9 mouse cellular contexts compared by ENCODE assay signal in genomic region chr9:116489787-116490186, GRCm38 (mm10).
A peak's percentile ranks its signal among the peaks of the same experiment; 100 is the strongest.
DNase-seq lines count a peak whose midpoint lies in the region; ATAC-seq lines count a peak whose summit lies in the region.
"Had no signal": no experiment of that assay in that cellular context is flagged by ENCODE, and none has a peak within 500 bp of the region (broad histone marks: within the 10 kb centered on the region; RNA-seq: fewer than 3 reads in every experiment).

No protein-coding gene starts in this region.

- H3K9me3 ChIP-seq in kidney, embryonic 16.5 days (ENCODE audit: low read length), result peaks cover 13% of the 10 kb centered on the region; the same call in 1 of the 2 replicates
- H3K9me3 ChIP-seq in forebrain, embryonic 16.5 days (ENCODE audit: control insufficient read depth, low read length), result peaks cover 11% of the 10 kb centered on the region; the same call in 1 of the 2 replicates
- peaks cover 11% of the 10 kb centered on the region; the same call in 1 of the 2 replicates for H3K9me3 ChIP-seq in midbrain, embryonic 13.5 days

- no peaks in the 10 kb centered on the region for H3K4me1 ChIP-seq in kidney, embryonic 16.5 days (ENCODE audit: insufficient read depth, low read length)
- H3K4me1 ChIP-seq in forebrain, embryonic 16.5 days (replicated peaks; ENCODE audit: control insufficient read depth, insufficient read depth, low read length), result no peaks in the 10 kb centered on the region
- no peaks in the 10 kb centered on the region for H3K4me1 ChIP-seq in midbrain, embryonic 13.5 days (replicated peaks)
- H3K4me1 ChIP-seq: limb, embryonic 12.5 days had no signal

- H3K9ac ChIP-seq in kidney, embryonic 16.5 days (replicated peaks; ENCODE audit: low read length), result no peak overlapping the region
- no peak overlapping the region for H3K9ac ChIP-seq in forebrain, embryonic 16.5 days (replicated peaks; ENCODE audit: low read depth, low read length)
- H3K9ac ChIP-seq in midbrain, embryonic 13.5 days (replicated peaks), result no peak overlapping the region
- H3K9ac ChIP-seq: limb, embryonic 12.5 days had no signal

- no peaks in the 10 kb centered on the region for H3K27me3 ChIP-seq in kidney, embryonic 16.5 days (ENCODE audit: insufficient read depth, low read length)
- H3K27me3 ChIP-seq in forebrain, embryonic 16.5 days (replicated peaks; ENCODE audit: control insufficient read depth, insufficient read depth, low read length), result no peaks in the 10 kb centered on the region
- H3K27me3 ChIP-seq in midbrain, embryonic 13.5 days, result no peaks in the 10 kb centered on the region
- H3K27me3 ChIP-seq: limb, embryonic 12.5 days had no signal

- no peak overlapping the region for H3K27ac ChIP-seq in kidney, embryonic 16.5 days (ENCODE audit: low read length)
- no peak overlapping the region for H3K27ac ChIP-seq in forebrain, embryonic 16.5 days (ENCODE audit: low read length)
- H3K27ac ChIP-seq in midbrain, embryonic 13.5 days, result no peak overlapping the region
- H3K27ac ChIP-seq: limb, embryonic 12.5 days had no signal

- no peak for ATAC-seq in kidney, embryonic 16.5 days (ENCODE audit: low FRiP score, low TSS enrichment)
- ATAC-seq in granulocyte monocyte progenitor cell, adult 5-6 weeks (replicated peaks; ENCODE audit: poor library complexity, severe bottlenecking), result peak; percentile 44; the same call in 1 of the 2 replicates
- ATAC-seq in megakaryocyte, adult 5-6 weeks (ENCODE audit: poor library complexity, severe bottlenecking), result peak; percentile 73; the same call in 1 of the 2 replicates
- ATAC-seq in forebrain, embryonic 16.5 days, result no peak
- no peak for ATAC-seq in midbrain, embryonic 13.5 days

- DNase-seq in kidney, adult 18-20 months, result peak; percentile 28
- DNase-seq in CD4-positive helper T cell, adult 2 months (ENCODE audit: low read depth, low spot score), result peak; percentile 8
- peak; percentile 84 for DNase-seq in ZHBTc4 (ENCODE audit: low read depth, low spot score)

- no peak overlapping the region for H3K4me3 ChIP-seq in kidney, embryonic 16.5 days (ENCODE audit: low read length)
- H3K4me3 ChIP-seq in forebrain, embryonic 16.5 days (replicated peaks; ENCODE audit: low read length), result no peak overlapping the region
- no peak overlapping the region for H3K4me3 ChIP-seq in midbrain, embryonic 13.5 days (replicated peaks)
- H3K4me3 ChIP-seq: limb, embryonic 12.5 days had no signal

- no peak overlapping the region for H3K4me2 ChIP-seq in kidney, embryonic 16.5 days (replicated peaks; ENCODE audit: low read depth, low read length)
- H3K4me2 ChIP-seq in forebrain, embryonic 16.5 days (ENCODE audit: low read length), result no peak overlapping the region
- H3K4me2 ChIP-seq in midbrain, embryonic 13.5 days (replicated peaks), result no peak overlapping the region
- H3K4me2 ChIP-seq: limb, embryonic 12.5 days had no signal

- no peaks in the 10 kb centered on the region for H3K36me3 ChIP-seq in kidney, embryonic 16.5 days (ENCODE audit: insufficient read depth, low read length)
- no peaks in the 10 kb centered on the region for H3K36me3 ChIP-seq in forebrain, embryonic 16.5 days (ENCODE audit: control insufficient read depth, insufficient read depth)
- H3K36me3 ChIP-seq in midbrain, embryonic 13.5 days, result no peaks in the 10 kb centered on the region
- H3K36me3 ChIP-seq: limb, embryonic 12.5 days had no signal

- WGBS in kidney, embryonic 16.5 days, result 68% methylated on average over 4 of the region's 4 CpGs
- 64% methylated on average over 4 of the region's 4 CpGs for WGBS in forebrain, embryonic 16.5 days
- 70% methylated on average over 4 of the region's 4 CpGs for WGBS in midbrain, embryonic 13.5 days

Comparison
In these comparisons a context has a peak if more than half of its experiments do, and no peak if none do; other contexts are left out.
1. DNase-seq: peak in every context shown above with its lines; median percentile 84 in ZHBTc4; 28 in kidney, adult 18-20 months; 8 in CD4-positive helper T cell, adult 2 months.
2. ATAC-seq: peak in granulocyte monocyte progenitor cell, adult 5-6 weeks (single experiment) and megakaryocyte, adult 5-6 weeks (single experiment); none in kidney, embryonic 16.5 days (single experiment), forebrain, embryonic 16.5 days (single experiment) and midbrain, embryonic 13.5 days (single experiment).